Mouse (Mus musculus) ES-Bruce4 (cell line): ENCODE results near the gene Drc1.

Experiments
- CTCF ChIP-seq: IDR thresholded peaks from one replicate; pipeline ENCODE4 v1.8.1; 2011; ENCODE audit warnings: low read depth, low read length
- EP300 ChIP-seq: IDR thresholded peaks from 2 replicates; pipeline ENCODE4 v1.6.1; 2011; ENCODE audit warnings: low read depth, low read length; ENCODE audit not compliant: insufficient read depth
- POLR2A ChIP-seq: IDR thresholded peaks from one replicate; pipeline ENCODE4 v1.8.1; 2011; ENCODE audit warnings: low read length; ENCODE audit not compliant: insufficient read depth

- TF ChIP-seq CTCF (no peak), EP300 (no peak), POLR2A (no peak)
These were observed 59.6 kb downstream of the Drc1 start for GRCm38 (mm10) chr5:30340815-30341214.
